Mouse (Mus musculus) monocyte, adult 2 months (primary cell): ENCODE data around the gene Socs2.
A peak's percentile ranks its signal among the peaks of the same experiment; 100 is the strongest.

Source experiments
- DNase-seq, 2 experiments: peaks; one replicate each; pipeline ENCODE4 v3.0.0; 2022; ENCODE audit warnings: low spot score in 2 of 2, low read depth in 1 of 2

The Socs2 gene

GRCm38 (mm10) chr10:95416685-95417495 lies at the start of gene Socs2:
Gene Socs2, minus strand, starts transcription at chr10:95417180.
- DNase-seq: peak in 1 of 2 experiments; percentile 36

GRCm38 (mm10) chr10:95465485-95465896 lies 48.5 kb upstream of the Socs2 start:
- DNase-seq: no peak

- no peak for DNase-seq
These were observed 47.5 kb upstream of the Socs2 start for GRCm38 (mm10) chr10:95464527-95464926.

GRCm38 (mm10) chr10:95462231-95462630 lies 45.3 kb upstream of the Socs2 start:
- no peak for DNase-seq

- no peak for DNase-seq
These were observed 44.1 kb upstream of the Socs2 start for GRCm38 (mm10) chr10:95461053-95461553.

- no peak for DNase-seq
These were observed 41.2 kb upstream of the Socs2 start for GRCm38 (mm10) chr10:95458050-95458806.

GRCm38 (mm10) chr10:95457367-95458049 lies 40.5 kb upstream of the Socs2 start:
- no peak for DNase-seq

- no peak for DNase-seq
These were observed 39.1 kb upstream of the Socs2 start for GRCm38 (mm10) chr10:95456103-95456502.

GRCm38 (mm10) chr10:95453282-95453681 lies 36.3 kb upstream of the Socs2 start:
- no peak for DNase-seq

GRCm38 (mm10) chr10:95449033-95449432 lies 32.1 kb upstream of the Socs2 start:
- no peak for DNase-seq

- DNase-seq: no peak
These were observed 31.0 kb upstream of the Socs2 start for GRCm38 (mm10) chr10:95447954-95448353.

GRCm38 (mm10) chr10:95445104-95446056 lies 28.4 kb upstream of the Socs2 start:
- DNase-seq: no peak

- DNase-seq: no peak
These were observed 25.4 kb upstream of the Socs2 start for GRCm38 (mm10) chr10:95442334-95442733.

GRCm38 (mm10) chr10:95440566-95440965 lies 23.6 kb upstream of the Socs2 start:
- no peak for DNase-seq

GRCm38 (mm10) chr10:95439718-95440339 lies 22.8 kb upstream of the Socs2 start:
- DNase-seq: no peak

- DNase-seq: no peak
These were observed 22.0 kb upstream of the Socs2 start for GRCm38 (mm10) chr10:95438941-95439340.

- DNase-seq: no peak
These were observed 13.3 kb upstream of the Socs2 start for GRCm38 (mm10) chr10:95430271-95430670.

- no peak for DNase-seq
These were observed 12.1 kb upstream of the Socs2 start for GRCm38 (mm10) chr10:95429111-95429510.

GRCm38 (mm10) chr10:95426207-95427115 lies 9.5 kb upstream of the Socs2 start:
- no peak for DNase-seq
